Mouse (Mus musculus) ovary, postnatal 14 days (tissue): ENCODE measurements around the gene Nfat5.
A peak's percentile ranks its signal among the peaks of the same experiment; 100 is the strongest.

Source experiments
- DNase-seq: peaks from one replicate; pipeline ENCODE4 v3.0.0; 2022; ENCODE audit warnings: low spot score

The Nfat5 gene

DNA sequence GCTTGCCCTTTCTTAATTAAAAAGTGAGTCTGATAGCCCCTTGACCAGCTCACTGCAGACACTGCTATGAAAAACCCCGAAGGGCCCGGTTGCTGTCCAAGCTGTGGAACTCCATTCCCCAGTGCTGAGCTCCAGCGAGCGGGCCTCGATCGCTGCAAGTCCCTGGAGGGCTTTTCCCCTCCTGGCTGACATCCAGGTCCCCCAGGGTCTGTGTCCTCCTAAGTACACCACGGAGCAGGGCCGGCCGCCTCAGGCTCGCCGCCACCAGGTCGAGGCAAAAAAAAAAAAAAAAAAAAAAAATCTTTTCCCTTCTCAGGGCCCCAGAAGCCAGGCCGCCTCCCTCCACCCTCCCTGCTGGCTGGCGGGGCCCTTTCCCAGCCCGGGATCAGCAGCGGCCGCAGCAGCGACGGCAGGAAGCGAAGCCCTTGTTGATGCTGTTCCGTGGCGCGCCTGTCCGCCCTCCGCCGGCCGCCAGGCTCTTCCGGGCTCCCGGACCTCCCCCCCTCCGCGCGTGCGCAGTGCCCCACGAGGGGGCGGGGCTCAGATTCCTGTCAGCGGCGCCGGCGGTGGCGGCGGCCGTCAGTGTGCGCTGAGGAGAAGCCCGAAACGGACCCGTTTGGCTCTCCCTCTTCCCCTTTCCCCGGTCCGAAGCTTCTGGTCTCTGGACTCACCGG lies at the start of gene Nfat5:
TSS of gene Nfat5 (plus strand) at position 543 of the 674 bp plus-strand sequence.
- DNase-seq: peak; percentile 100

GRCm38 (mm10) chr8:107244218-107244617 lies 49.1 kb upstream of the Nfat5 start:
- no peak for DNase-seq

DNA sequence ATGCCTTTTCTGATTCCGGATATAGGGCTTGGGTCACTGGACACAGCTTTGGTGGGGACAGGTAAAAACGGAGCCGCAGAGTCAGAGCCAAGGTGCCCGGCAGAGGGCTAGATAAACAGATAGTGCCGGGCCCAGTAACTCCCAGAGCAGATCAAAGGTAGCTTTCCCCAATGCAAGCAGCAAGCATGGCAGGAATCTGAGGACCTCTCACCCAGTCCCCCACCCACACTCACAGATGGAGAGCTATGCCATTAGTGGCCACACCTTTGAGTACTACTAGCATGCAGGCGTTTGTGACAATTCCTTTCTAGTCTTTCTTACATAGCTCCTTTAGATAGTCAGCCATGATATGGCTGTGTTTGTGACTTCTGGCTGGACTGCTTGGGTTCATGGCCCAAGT lies 44.8 kb upstream of the Nfat5 start:
- no peak for DNase-seq

- DNase-seq: no peak
Observed at GRCm38 (mm10) chr8:107251481-107252104, 41.7 kb upstream of the Nfat5 start.

DNA sequence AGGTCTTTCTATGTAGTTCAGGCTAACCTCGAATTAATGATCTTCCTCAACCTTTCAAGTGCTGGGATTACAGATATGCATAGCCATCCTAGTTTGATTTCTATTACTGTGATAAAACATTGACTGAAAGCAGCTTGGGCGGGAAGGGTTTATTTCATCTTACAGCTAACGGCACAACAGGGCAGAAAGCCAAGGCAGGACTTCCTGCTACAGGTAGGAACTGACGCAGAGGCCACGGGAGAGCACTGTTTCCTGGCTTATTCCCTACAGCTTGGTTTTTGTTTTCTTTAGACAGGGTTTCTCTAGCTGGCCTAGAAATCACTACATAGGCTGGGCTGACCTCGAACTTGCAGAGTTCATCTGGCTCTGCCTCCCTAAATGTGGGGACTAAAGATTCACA lies 40.1 kb upstream of the Nfat5 start:
- DNase-seq: no peak

DNA sequence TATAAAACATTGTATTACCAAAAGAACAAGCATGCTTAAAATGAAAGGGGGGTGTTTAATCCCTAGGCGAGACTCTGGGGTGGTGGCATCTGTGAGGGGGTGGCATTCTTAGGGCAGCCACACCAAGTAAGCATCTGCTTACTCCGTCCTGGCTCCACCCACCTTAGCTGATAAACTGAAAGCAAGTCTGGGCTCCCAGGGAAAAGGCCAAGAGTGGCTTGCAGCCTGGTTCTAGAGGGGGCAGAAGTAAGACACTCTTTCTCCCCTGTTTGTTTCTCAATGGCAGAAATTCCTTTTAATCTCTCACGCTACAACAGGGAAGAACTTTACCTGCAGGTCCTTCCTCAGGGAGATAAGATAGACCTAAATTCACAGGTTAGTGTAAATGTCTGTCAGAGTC lies 38.9 kb upstream of the Nfat5 start:
- DNase-seq: no peak

GRCm38 (mm10) chr8:107254951-107255457 lies 38.3 kb upstream of the Nfat5 start:
- no peak for DNase-seq

DNA sequence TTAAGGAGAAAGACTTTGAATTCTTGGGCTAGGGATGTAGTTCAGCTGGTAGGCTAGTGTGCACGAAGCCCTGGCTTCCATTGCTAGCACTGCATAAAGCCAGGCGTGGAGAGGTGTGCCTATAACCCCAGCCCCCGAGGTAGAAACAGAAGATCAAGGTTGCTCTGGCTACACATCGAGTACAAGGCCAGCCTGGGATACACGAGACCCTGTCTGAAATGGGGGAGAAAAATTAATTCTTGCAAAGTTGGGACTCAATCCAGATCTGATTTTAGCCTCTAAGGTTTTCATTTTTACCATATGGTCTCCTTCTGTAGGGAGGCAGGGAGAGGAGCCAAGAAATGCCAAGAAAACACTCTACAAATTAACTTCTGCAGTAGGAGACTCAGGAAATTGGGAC lies 36.0 kb upstream of the Nfat5 start:
- no peak for DNase-seq

DNA sequence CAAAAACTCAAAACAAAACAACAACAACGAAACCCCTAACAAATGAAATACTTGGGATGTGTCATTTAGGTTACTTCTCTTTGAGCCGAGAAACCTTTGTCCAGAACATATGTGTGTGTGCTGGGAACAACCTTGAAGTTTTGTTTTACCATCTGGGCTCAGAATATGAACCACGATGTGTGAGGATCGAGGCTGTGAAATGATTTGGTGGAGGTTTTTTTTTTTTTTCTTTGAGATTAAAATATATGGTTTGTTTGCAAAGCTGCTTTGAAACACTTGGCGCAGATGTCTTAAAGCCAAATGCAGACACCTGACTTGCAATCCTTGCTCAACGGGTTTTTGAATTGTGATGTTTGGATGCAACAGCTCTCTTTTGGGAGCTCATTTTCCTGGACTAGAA lies 33.1 kb upstream of the Nfat5 start:
- no peak for DNase-seq

DNA sequence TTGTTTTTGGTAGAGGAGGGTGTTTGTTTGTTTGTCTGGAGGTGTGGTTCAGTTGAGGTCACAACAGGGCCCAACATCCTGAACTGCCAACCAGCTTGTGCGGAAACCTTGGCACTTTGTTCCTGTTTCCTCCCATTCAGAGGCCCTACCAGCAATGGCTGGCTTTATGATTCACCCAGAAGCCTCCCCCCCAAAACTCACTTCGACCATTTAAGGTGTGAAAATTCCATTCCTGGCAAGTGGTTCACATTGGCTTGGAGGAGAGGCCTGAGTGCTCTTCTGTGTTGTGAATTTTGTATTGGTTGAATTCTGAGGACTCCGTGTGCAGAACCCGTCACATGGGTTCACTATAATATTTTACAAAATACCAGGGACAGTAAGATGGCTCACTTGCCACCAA lies 32.1 kb upstream of the Nfat5 start:
- DNase-seq: no peak

DNA sequence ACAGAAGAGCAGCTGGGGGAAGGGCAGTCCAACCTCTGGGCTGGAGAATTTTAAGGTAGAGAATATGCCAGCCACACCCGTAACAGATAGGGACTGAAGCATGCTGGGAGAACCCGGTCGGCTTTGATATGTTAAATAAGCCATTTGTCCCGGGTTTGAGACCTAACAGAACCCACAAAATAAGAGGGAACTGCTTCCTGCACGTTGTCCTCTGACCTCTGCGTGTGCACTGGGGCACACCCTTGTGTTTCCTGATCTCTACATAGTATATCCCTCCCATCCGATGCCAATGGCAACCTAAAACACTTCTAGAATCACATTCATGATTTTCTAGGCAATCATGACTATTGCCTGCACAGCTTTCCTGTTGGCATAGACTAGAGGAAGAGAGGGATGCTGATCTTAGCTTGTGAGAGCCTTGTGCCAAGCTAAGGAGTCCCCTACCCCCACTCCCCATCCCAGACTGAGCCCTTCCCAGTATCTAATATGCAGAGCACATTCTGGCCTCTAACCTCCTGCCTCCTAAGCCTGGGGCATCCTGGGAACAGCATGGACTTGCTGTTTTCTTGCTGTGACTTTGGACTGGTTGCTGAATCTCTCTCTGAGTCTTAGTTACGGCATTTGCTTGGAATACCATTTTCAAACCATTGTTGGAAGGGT lies 31.1 kb upstream of the Nfat5 start:
- DNase-seq: no peak

DNA sequence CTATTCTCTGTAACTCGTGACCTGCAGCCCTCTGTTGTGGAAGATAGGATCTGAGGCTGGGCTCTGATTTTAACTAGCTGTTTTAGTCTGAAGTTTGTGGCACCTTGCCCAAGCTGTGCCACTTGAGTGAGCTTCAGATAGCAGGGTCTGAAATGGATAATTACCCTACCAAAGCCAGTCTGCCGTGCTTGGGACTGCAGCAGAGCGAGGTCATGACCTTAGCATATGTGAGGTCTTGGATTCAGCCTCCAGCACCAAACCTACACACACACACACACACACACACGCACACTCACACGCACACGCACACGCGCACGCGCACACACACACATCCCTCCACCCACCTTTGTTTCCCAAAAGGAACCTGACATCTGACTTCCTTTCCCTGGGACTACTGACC lies 27.5 kb upstream of the Nfat5 start:
- DNase-seq: no peak

DNA sequence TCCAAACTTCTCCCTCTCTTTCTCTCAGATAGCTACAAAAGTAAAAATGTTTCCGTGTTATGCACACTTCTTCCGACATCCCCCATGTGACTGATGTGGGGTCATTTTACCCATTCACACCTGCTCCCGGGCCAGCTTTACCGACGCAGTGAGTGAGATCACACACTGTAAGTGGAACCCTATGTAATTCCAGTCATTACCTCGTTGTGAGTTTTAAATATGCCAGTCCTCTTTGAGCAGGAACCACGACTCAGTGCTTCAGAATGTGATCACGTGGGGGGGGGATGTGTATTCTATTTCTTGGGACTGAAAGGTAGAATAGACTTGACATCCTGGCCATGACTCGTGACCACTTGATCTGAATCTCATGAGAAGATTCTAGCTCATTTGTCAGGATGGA lies 24.8 kb upstream of the Nfat5 start:
- no peak for DNase-seq

DNA sequence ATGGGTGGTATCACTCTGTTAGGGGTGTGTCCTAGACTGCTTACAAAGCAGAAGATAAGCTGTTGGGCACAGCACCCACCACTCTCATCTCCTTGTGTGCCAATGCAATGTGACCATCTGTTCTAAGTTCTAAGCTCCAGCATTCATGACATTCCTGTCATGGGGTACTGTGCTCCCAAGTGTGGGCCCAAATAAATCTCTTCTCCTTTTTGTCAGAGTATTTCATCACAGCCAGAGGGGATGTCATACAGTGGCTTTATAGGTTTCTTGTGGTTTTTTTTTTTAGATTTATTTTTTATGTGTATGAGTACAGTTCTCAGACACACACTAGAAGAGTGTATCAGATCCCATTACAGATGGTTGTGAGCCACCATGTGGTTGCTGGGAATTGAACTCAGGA lies 24.1 kb upstream of the Nfat5 start:
- no peak for DNase-seq

GRCm38 (mm10) chr8:107269617-107270139 lies 23.6 kb upstream of the Nfat5 start:
- no peak for DNase-seq

DNA sequence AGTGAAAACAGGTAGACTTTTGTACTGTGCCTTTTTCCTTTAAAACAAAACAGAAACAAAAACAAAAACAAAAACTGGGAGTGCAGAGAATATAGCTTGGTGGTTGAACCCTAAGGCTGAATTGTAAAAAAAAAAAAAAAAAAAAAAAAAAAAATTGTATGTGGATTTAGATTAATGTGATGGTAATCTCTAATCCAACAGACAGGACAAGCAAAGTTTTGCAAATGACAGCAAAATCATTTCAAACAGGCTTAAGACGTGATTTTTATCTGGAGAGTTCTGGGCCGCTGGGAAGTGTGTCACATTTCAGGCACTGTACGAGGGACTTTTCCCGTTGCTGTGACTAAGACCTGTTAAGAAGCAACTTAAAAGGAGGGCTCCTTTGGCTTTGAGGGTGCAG lies 23.0 kb upstream of the Nfat5 start:
- no peak for DNase-seq

DNA sequence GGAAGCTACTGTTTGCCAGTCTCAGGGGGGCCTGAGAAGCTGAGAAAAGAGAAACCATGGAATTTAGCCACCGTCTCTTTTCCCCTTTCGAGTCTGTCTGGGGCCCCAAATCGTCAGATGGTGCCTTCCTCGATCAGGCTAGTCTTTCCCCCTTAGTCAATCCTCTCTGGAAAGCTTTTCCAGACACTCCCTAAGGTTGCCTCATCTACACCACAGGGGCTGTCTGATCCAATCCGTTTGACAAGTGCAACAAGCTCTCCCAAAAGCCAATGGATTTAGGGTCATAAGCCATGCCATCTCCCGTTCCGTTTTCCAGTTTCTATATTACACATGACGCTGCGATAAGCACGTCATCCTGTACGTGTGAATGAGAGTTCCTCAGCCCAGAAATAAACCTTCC lies 22.5 kb upstream of the Nfat5 start:
- DNase-seq: no peak

DNA sequence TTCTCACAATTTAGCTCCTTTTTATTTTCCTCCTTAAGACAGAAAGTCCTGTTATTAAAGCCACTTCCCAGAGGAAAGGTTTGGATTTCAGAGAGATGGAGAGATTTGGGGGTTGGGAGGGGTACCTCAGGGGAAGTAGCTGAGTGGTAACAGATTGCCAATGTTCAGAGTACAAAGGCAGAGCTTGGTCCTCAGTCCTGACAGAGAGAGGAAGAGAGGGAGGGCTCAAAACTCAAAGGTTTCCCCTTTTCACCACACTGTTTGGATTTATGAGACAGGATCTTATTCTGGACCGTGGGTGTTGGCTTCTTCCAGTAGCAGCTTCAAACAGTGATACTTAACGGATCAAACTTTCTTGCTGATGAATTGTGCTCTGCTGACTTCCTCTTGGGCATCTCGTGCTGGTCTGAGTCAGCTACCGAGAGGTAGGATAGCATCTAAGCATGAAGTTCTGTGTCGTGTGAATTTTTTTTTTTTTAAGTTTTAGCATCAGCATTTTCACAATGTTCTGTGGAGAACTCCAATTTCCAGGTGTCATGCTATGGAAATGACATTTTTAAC lies 15.9 kb upstream of the Nfat5 start:
- no peak for DNase-seq

DNA sequence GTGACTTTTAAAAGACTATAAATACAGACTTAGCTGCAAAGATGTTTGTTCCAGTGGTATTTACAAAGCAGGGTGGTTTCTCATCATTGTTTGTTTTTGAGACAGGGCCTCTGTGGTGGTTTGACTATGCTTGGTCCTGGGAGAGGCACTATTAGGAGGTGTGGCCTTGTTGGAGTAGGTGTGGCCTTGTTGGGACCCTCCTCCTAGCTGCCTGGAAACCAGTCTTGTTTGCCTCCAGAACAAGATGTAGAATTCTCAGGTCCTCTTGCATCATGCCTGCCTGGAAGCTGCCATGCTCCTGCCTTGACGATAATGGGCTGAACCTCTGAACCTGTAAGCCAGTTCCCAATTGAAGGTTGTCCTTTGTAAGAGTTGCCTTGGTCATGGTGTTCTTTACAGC lies 14.7 kb upstream of the Nfat5 start:
- no peak for DNase-seq

DNA sequence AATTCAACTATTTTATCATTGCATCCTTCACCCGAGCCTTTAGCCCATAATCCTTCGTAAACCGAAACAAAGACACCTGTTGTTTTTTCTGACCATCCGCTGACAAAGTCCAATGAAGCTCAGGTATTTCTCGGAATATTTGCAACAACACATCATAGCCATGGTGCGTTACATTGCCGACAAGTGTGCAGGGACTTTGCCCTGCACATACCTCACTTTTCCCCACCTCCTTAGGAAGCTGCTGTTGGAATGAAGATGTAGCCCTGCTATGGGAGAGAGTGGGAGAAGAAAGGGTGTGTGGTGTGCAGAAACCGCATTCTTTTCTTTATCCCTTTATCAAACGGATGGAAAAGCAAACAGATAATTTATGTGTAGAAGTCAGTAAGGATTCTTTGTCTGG lies 6.6 kb upstream of the Nfat5 start:
- DNase-seq: no peak

GRCm38 (mm10) chr8:107287522-107287921 lies 5.7 kb upstream of the Nfat5 start:
- no peak for DNase-seq

DNA sequence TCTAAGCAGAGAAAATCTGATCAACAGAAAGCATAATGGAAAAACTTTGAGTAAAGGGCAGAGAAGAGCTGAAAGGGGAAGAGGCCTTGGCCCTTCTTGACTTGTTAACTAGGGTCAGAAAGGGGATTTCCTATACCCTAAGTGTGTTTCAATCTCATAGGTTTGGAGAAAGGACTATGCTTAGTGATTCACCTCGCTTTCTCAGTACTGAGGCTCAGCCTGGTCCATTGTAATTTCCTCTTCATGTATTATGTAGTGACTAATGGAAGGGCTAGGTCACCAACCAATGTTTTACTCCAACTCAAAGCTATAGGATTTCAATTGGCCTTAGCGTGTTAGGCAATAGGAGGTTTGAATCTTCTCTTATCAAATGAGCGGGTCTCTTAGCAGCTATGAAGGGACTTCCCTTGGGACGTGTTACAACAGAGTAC lies 2.1 kb upstream of the Nfat5 start:
- DNase-seq: no peak
